Mouse (Mus musculus): ENCODE measurements around the gene Hist1h4i. TPM values are rescaled to one million over a fixed set of nuclear protein-coding genes. Genes with fewer than 3 reads are reported as not detected.

The Hist1h4i gene
- total and polyA plus RNA-seq, 2 experiments from 2014 or later: 4.2 to 26.4 TPM

GRCm38 (mm10) chr13:21997821-21998220, 43.3 kb downstream of the Hist1h4i start:
- Histone ChIP-seq H3K4me2 (ENCODE audit: low read depth) (no peak overlapping the region), H3K27ac (ENCODE audit: low read depth, low read length) (no peak overlapping the region), H3K9ac (no peak overlapping the region), H3K27me3 (ENCODE audit: insufficient read depth, low read length) (peaks cover 82% of the 10 kb centered on the region), H3K4me3 (ENCODE audit: low read depth, low read length) (no peak overlapping the region), H3K9me3 (ENCODE audit: low read length) (no peaks in the 10 kb centered on the region), H3K36me3 (ENCODE audit: insufficient read depth) (no peaks in the 10 kb centered on the region), H3K4me1 (ENCODE audit: insufficient read depth) (0 out of 2 replicates have a peak, but pooled peaks cover 3% of the 10 kb centered on the region)
- ATAC-seq (no peak), DNase-seq (no peak)
- no peak for TF ChIP-seq CTCF (IDR thresholded peaks at IDR 0.05; ENCODE audit: low read depth)
- WGBS: 5% methylated on average over 4 of the region's 4 CpGs

DNA sequence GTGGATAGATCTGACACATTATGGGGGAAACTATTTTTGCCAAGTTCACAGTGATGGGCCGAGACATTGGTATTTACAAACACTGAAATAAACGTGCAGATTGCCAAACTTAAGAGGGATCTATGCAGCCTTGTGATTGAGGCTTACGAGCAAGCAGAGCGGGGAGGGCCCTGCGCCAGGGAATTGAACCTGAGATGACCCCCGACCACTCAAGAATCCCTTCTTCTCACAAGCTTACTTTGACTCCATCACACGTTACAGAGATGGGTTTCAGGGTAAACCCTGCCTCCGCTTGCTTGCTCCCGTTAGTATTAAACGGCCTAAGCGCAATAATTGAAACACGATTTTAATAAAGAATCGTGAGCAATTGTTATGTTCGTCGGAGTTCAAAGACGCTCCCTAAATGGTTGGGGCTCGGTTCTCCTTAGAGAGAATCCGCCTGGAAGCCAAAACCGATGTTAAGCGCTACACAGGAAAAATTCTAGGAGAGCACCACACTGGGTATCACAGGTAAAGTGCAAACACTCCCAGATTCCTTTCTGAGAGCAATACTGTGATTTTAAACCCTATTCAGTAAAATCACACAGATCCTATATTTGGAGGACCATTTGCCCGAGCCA, 43.9 kb downstream of the Hist1h4i start:
- peak overlapping the region; percentile 12; the same call in 1 of the 2 replicates for H3K4me3 ChIP-seq (ENCODE audit: low read depth, low read length)
- ATAC-seq (no peak), DNase-seq (peak; percentile 46)
- H3K9ac ChIP-seq: no peak overlapping the region
- no peak for TF ChIP-seq CTCF (IDR thresholded peaks at IDR 0.05; ENCODE audit: low read depth)
- H3K27ac ChIP-seq (ENCODE audit: low read depth, low read length): no peak overlapping the region
- H3K4me1 ChIP-seq (ENCODE audit: insufficient read depth): 0 out of 2 replicates have a peak, but pooled peaks cover 3% of the 10 kb centered on the region
- no peaks in the 10 kb centered on the region for H3K9me3 ChIP-seq (ENCODE audit: low read length)
- H3K4me2 ChIP-seq (ENCODE audit: low read depth): peak overlapping the region; percentile 23; the same call in 1 of the 2 replicates
- peaks cover 79% of the 10 kb centered on the region for H3K27me3 ChIP-seq (ENCODE audit: insufficient read depth, low read length)
- no peaks in the 10 kb centered on the region for H3K36me3 ChIP-seq (ENCODE audit: insufficient read depth)
- WGBS: 2% methylated on average over 21 of the region's 21 CpGs

DNA sequence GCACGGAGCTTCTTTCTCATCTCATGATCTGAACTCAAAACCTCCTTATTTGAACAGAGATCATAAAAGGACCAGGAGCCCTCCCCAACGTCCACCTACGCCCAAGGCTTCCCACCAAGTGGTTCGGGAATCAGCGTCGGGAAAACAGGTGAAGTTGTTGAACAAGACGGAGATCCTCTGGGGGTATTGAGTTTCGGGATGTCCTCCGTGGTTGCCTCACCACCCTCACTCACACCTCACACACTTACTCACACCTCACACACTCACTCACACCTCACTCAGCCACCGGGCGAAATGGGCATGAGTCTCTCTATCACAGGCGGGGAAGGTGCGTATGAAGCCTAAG, 44.3 kb downstream of the Hist1h4i start:
- Histone ChIP-seq H3K9me3 (ENCODE audit: low read length) (no peaks in the 10 kb centered on the region), H3K4me2 (ENCODE audit: low read depth) (peak overlapping the region; percentile 23; the same call in 1 of the 2 replicates), H3K4me3 (ENCODE audit: low read depth, low read length) (peak overlapping the region; percentile 16), H3K9ac (no peak overlapping the region), H3K36me3 (ENCODE audit: insufficient read depth) (no peaks in the 10 kb centered on the region), H3K27ac (ENCODE audit: low read depth, low read length) (no peak overlapping the region), H3K27me3 (ENCODE audit: insufficient read depth, low read length) (peaks cover 74% of the 10 kb centered on the region), H3K4me1 (ENCODE audit: insufficient read depth) (0 out of 2 replicates have a peak, but pooled peaks cover 3% of the 10 kb centered on the region)
- no peak for TF ChIP-seq CTCF (IDR thresholded peaks at IDR 0.05; ENCODE audit: low read depth)
- ATAC-seq (no peak), DNase-seq (no peak)
- WGBS: 3% methylated on average over 13 of the region's 13 CpGs

DNA sequence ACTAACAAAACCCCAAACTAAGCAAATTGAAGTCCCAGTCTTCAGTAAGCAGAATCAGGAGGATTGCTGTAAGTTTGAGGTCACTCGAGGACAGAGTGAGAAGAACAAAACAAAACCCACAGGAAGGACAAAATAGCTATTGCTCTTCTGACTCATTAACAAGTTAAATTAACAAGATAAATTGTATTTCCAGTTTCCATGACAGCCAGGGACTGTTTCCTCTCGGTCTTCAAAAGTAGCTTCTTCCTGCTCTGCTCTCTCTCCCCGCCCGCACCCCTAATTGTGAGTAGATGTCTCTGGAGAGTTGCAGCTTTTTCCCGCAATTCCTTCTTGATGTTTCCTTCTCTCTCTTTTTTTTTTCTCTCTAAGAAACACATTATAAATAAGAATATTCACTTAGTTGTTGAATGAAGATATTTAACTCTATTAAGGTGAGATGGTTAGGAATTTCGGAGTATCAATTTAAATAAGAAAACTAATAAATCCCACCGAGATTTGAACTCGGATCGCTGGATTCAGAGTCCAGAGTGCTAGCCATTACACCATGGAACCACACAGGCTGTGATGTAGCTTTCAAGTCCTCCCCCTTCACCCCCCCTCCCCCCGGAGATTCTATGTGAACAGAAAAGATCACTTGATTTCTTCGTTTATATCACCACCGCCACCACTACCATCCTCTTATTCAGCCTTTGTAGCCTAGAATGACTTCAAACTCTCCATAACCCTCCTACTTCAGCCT, 44.9 kb downstream of the Hist1h4i start:
- Histone ChIP-seq H3K4me1 (ENCODE audit: insufficient read depth) (0 out of 2 replicates have a peak, but pooled peaks cover 3% of the 10 kb centered on the region), H3K4me2 (ENCODE audit: low read depth) (peak overlapping the region; percentile 23; the same call in 1 of the 2 replicates), H3K9me3 (ENCODE audit: low read length) (no peaks in the 10 kb centered on the region), H3K4me3 (ENCODE audit: low read depth, low read length) (peak overlapping the region; percentile 16), H3K27me3 (ENCODE audit: insufficient read depth, low read length) (peaks cover 69% of the 10 kb centered on the region), H3K27ac (ENCODE audit: low read depth, low read length) (no peak overlapping the region), H3K9ac (no peak overlapping the region), H3K36me3 (ENCODE audit: insufficient read depth) (no peaks in the 10 kb centered on the region)
- no peak for TF ChIP-seq CTCF (IDR thresholded peaks at IDR 0.05; ENCODE audit: low read depth)
- WGBS: 3% methylated on average over 12 of the region's 12 CpGs
- DNase-seq (peak; percentile 53), ATAC-seq (no peak; the same call in 1 of the 2 replicates)

- ATAC-seq: no peak
These were observed 45.7 kb downstream of the Hist1h4i start for GRCm38 (mm10) chr13:21995331-21995914.

GRCm38 (mm10) chr13:21994896-21995295, 46.3 kb downstream of the Hist1h4i start:
- peak overlapping the region; percentile 29; the same call in 1 of the 2 replicates for H3K4me2 ChIP-seq (ENCODE audit: low read depth)
- no peak overlapping the region for H3K4me3 ChIP-seq (ENCODE audit: low read depth, low read length)
- WGBS: 5% methylated on average over 8 of the region's 8 CpGs
- DNase-seq (peak; percentile 60), ATAC-seq (no peak)
- peaks cover 56% of the 10 kb centered on the region for H3K27me3 ChIP-seq (ENCODE audit: insufficient read depth, low read length)
- TF ChIP-seq CTCF (IDR thresholded peaks at IDR 0.05; ENCODE audit: low read depth): no peak
- H3K9me3 ChIP-seq (ENCODE audit: low read length): no peaks in the 10 kb centered on the region
- 0 out of 2 replicates have a peak, but pooled peaks cover 3% of the 10 kb centered on the region for H3K4me1 ChIP-seq (ENCODE audit: insufficient read depth)
- no peak overlapping the region for H3K27ac ChIP-seq (ENCODE audit: low read depth, low read length)
- H3K36me3 ChIP-seq (ENCODE audit: insufficient read depth): no peaks in the 10 kb centered on the region
- no peak overlapping the region for H3K9ac ChIP-seq

More at GRCm38 (mm10) chr13:21995331-21995914, 45.7 kb downstream of the Hist1h4i start:
- Histone ChIP-seq H3K4me2 (ENCODE audit: low read depth) (peak overlapping the region; percentile 29), H3K9ac (no peak overlapping the region), H3K27ac (ENCODE audit: low read depth, low read length) (no peak overlapping the region), H3K4me3 (ENCODE audit: low read depth, low read length) (no peak overlapping the region), H3K27me3 (ENCODE audit: insufficient read depth, low read length) (peaks cover 61% of the 10 kb centered on the region), H3K9me3 (ENCODE audit: low read length) (no peaks in the 10 kb centered on the region), H3K36me3 (ENCODE audit: insufficient read depth) (no peaks in the 10 kb centered on the region), H3K4me1 (ENCODE audit: insufficient read depth) (0 out of 2 replicates have a peak, but pooled peaks cover 3% of the 10 kb centered on the region)
- WGBS: under 1% methylated on average over 21 of the region's 21 CpGs
- TF ChIP-seq CTCF (IDR thresholded peaks at IDR 0.05; ENCODE audit: low read depth): no peak
- DNase-seq: peak; percentile 63

Data from forebrain, postnatal 0 days (tissue).